Mouse (Mus musculus): Measurements from ENCODE around the gene Ago4. TPM values are rescaled to one million over a fixed set of nuclear protein-coding genes. Genes with fewer than 3 reads are reported as not detected.
A peak's percentile ranks its signal among the peaks of the same experiment; 100 is the strongest.

The Ago4 gene
- total and polyA plus RNA-seq, 2 experiments: 0.82 to 2.2 TPM

- Histone ChIP-seq H3K27ac (replicated peaks; ENCODE audit: insufficient read depth, low read depth, low read length) (no peak overlapping the region), H3K79me2 (ENCODE audit: control insufficient read depth, insufficient read depth, low read length) (no peaks in the 10 kb centered on the region), H3K4me3 (ENCODE audit: insufficient read depth, low read depth, low read length) (no peak overlapping the region), H3K27me3 (ENCODE audit: control insufficient read depth, insufficient read depth, low read length) (no peaks in the 10 kb centered on the region), H3K4me1 (ENCODE audit: control insufficient read depth, insufficient read depth, low read length) (peaks cover 2% of the 10 kb centered on the region; the same call in 1 of the 2 replicates), H3K36me3 (ENCODE audit: control insufficient read depth, insufficient read depth, low read length) (no peaks in the 10 kb centered on the region), H3K9ac (ENCODE audit: low read depth, low read length) (no peak overlapping the region)
- WGBS: 17% methylated on average over 3 of the region's 3 CpGs
- DNase-seq (ENCODE audit: extremely low read depth, low read depth, low spot score): peak; percentile 73
- TF ChIP-seq POLR2A (IDR thresholded peaks at IDR 0.05; ENCODE audit: extremely low read depth, insufficient read depth, low read length) (no peak), CTCF (IDR thresholded peaks at IDR 0.05; ENCODE audit: low read depth, low read length) (no peak)
These were observed 53.0 kb downstream of the Ago4 start for GRCm38 (mm10) chr4:126480288-126480687.

GRCm38 (mm10) chr4:126473031-126473430, 60.2 kb downstream of the Ago4 start:
- Histone ChIP-seq H3K27me3 (ENCODE audit: control insufficient read depth, insufficient read depth, low read length) (no peaks in the 10 kb centered on the region), H3K4me3 (ENCODE audit: insufficient read depth, low read depth, low read length) (no peak overlapping the region), H3K79me2 (ENCODE audit: control insufficient read depth, insufficient read depth, low read length) (no peaks in the 10 kb centered on the region; the same call in 1 of the 2 replicates), H3K4me1 (ENCODE audit: control insufficient read depth, insufficient read depth, low read length) (0 out of 2 replicates have a peak, but pooled peaks cover 2% of the 10 kb centered on the region), H3K9ac (ENCODE audit: low read depth, low read length) (no peak overlapping the region), H3K27ac (replicated peaks; ENCODE audit: insufficient read depth, low read depth, low read length) (no peak overlapping the region), H3K36me3 (ENCODE audit: control insufficient read depth, insufficient read depth, low read length) (no peaks in the 10 kb centered on the region)
- TF ChIP-seq POLR2A (IDR thresholded peaks at IDR 0.05; ENCODE audit: extremely low read depth, insufficient read depth, low read length) (no peak), CTCF (IDR thresholded peaks at IDR 0.05; ENCODE audit: low read depth, low read length) (no peak)
- DNase-seq (ENCODE audit: extremely low read depth, low read depth, low spot score): no peak
- 47% methylated on average over 5 of the region's 5 CpGs for WGBS

DNA sequence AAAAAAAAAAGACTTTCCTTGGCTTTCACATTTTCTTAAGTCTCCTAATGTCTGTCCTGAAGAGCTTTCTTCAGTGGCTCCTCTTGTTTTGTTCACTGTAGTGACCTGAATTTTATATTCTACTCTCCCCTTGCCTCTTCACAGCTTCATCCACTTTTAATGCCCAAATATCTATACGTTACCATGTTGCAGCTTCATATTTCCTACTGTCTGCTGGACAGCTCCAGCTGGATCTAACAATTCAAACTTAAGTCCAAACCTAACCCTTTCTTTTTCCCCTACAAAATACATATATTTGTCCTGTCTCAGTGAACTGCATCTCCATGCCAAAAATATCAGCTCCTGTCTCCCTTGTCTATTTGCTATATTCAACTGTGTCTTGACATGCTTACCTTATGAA, 63.9 kb downstream of the Ago4 start:
- DNase-seq (ENCODE audit: extremely low read depth, low read depth, low spot score): no peak
- H3K4me1 ChIP-seq (ENCODE audit: control insufficient read depth, insufficient read depth, low read length): 0 out of 2 replicates have a peak, but pooled peaks cover 2% of the 10 kb centered on the region
- H3K36me3 ChIP-seq (ENCODE audit: control insufficient read depth, insufficient read depth, low read length): no peaks in the 10 kb centered on the region
- no peak overlapping the region for H3K9ac ChIP-seq (ENCODE audit: low read depth, low read length)
- H3K4me3 ChIP-seq (ENCODE audit: insufficient read depth, low read depth, low read length): no peak overlapping the region
- 93% methylated on average over 1 of the region's 1 CpGs for WGBS
- no peaks in the 10 kb centered on the region for H3K27me3 ChIP-seq (ENCODE audit: control insufficient read depth, insufficient read depth, low read length)
- H3K27ac ChIP-seq (replicated peaks; ENCODE audit: insufficient read depth, low read depth, low read length): no peak overlapping the region
- TF ChIP-seq POLR2A (IDR thresholded peaks at IDR 0.05; ENCODE audit: extremely low read depth, insufficient read depth, low read length) (no peak), CTCF (IDR thresholded peaks at IDR 0.05; ENCODE audit: low read depth, low read length) (no peak)
- H3K79me2 ChIP-seq (ENCODE audit: control insufficient read depth, insufficient read depth, low read length): peaks cover 6% of the 10 kb centered on the region

GRCm38 (mm10) chr4:126468925-126469324, 64.3 kb downstream of the Ago4 start:
- H3K4me1 ChIP-seq (ENCODE audit: control insufficient read depth, insufficient read depth, low read length): 0 out of 2 replicates have a peak, but pooled peaks cover 2% of the 10 kb centered on the region
- H3K4me3 ChIP-seq (ENCODE audit: insufficient read depth, low read depth, low read length): peak overlapping the region; percentile 87; the same call in 1 of the 2 replicates
- WGBS: 17% methylated on average over 8 of the region's 8 CpGs
- H3K36me3 ChIP-seq (ENCODE audit: control insufficient read depth, insufficient read depth, low read length): no peaks in the 10 kb centered on the region
- DNase-seq (ENCODE audit: extremely low read depth, low read depth, low spot score): no peak
- peaks cover 6% of the 10 kb centered on the region for H3K79me2 ChIP-seq (ENCODE audit: control insufficient read depth, insufficient read depth, low read length)
- no peak for TF ChIP-seq CTCF (IDR thresholded peaks at IDR 0.05; ENCODE audit: low read depth, low read length)
- no peak for TF ChIP-seq POLR2A (IDR thresholded peaks at IDR 0.05; ENCODE audit: extremely low read depth, insufficient read depth, low read length)
- peak overlapping the region; percentile 37 for H3K9ac ChIP-seq (ENCODE audit: low read depth, low read length)
- H3K27ac ChIP-seq (replicated peaks; ENCODE audit: insufficient read depth, low read depth, low read length): no peak overlapping the region
- no peaks in the 10 kb centered on the region for H3K27me3 ChIP-seq (ENCODE audit: control insufficient read depth, insufficient read depth, low read length)

- Histone ChIP-seq H3K4me3 (ENCODE audit: insufficient read depth, low read depth, low read length) (peak within 1 kb of the TSS; percentile 87), H3K27me3 (ENCODE audit: control insufficient read depth, insufficient read depth, low read length) (no peaks in the 10 kb centered on the region), H3K36me3 (ENCODE audit: control insufficient read depth, insufficient read depth, low read length) (no peaks in the 10 kb centered on the region), H3K9ac (ENCODE audit: low read depth, low read length) (peak within 1 kb of the TSS; percentile 88), H3K79me2 (ENCODE audit: control insufficient read depth, insufficient read depth, low read length) (peaks cover 10% of the 10 kb centered on the region), H3K27ac (replicated peaks; ENCODE audit: insufficient read depth, low read depth, low read length) (peak within 1 kb of the TSS; percentile 41), H3K4me1 (ENCODE audit: control insufficient read depth, insufficient read depth, low read length) (0 out of 2 replicates have a peak, but pooled peaks cover 2% of the 10 kb centered on the region)
- DNase-seq (ENCODE audit: extremely low read depth, low read depth, low spot score): peak; percentile 73
- TF ChIP-seq CTCF (IDR thresholded peaks at IDR 0.05; ENCODE audit: low read depth, low read length) (peak; percentile 88), POLR2A (IDR thresholded peaks at IDR 0.05; ENCODE audit: extremely low read depth, insufficient read depth, low read length) (peak; percentile 72; the same call in 1 of the 2 replicates)
- WGBS: under 1% methylated on average over 55 of the region's 55 CpGs
These were observed 64.9 kb downstream of the Ago4 start, which contains the start of gene Ago1 for GRCm38 (mm10) chr4:126468285-126468901. Ago1 (minus strand) TSS chr4:126468583.
